Mouse (Mus musculus) G1E (cell line): ENCODE data around the gene Cmss1. TPM values are rescaled to one million over a fixed set of nuclear protein-coding genes. Genes with fewer than 3 reads are reported as not detected.

Experiments
- ATAC-seq: 2 replicates; pipeline ENCODE4 v1.8.0; 2016; ENCODE audit warnings: mild to moderate bottlenecking; ENCODE audit not compliant: insufficient number of reproducible peaks, poor library complexity, low FRiP score, severe bottlenecking; ENCODE audit errors: extremely low read depth
- DNase-seq: peaks from one replicate; pipeline ENCODE4 v3.0.0; 2012; ENCODE audit warnings: low spot score
- H3K27me3 ChIP-seq: 2 replicates; pipeline ENCODE4 v1.6.1; 2012; ENCODE audit warnings: mild to moderate bottlenecking, low read length, inconsistent platforms; ENCODE audit not compliant: insufficient read depth
- H3K36me3 ChIP-seq: replicated peaks from 2 replicates; pipeline ENCODE3; 2012; ENCODE audit warnings: mild to moderate bottlenecking, inconsistent platforms
- H3K4me1 ChIP-seq: 2 replicates; pipeline ENCODE4 v1.6.1; 2012; ENCODE audit warnings: low read depth, low read length, inconsistent platforms, mixed read lengths; ENCODE audit not compliant: insufficient read depth
- H3K4me3 ChIP-seq: 2 replicates; pipeline ENCODE4 v1.5.1; 2012; ENCODE audit warnings: low read depth, mild to moderate bottlenecking, inconsistent platforms, low read length, moderate library complexity, mixed read lengths
- H3K9me3 ChIP-seq: replicated peaks from 2 replicates; pipeline ENCODE4 v1.6.1; 2012; ENCODE audit warnings: inconsistent platforms
- CTCF ChIP-seq: IDR thresholded peaks from 2 replicates; pipeline ENCODE4 v1.5.1; 2012; ENCODE audit warnings: low read depth, low read length, inconsistent platforms, mixed read lengths
- GATA1 ChIP-seq: IDR thresholded peaks from 2 replicates; pipeline ENCODE4 v1.6.1; 2012; ENCODE audit warnings: borderline replicate concordance, low read length, inconsistent platforms, mixed read lengths
- GATA2 ChIP-seq: IDR thresholded peaks from 2 replicates; pipeline ENCODE4 v1.6.1; 2012; ENCODE audit warnings: low read depth, low read length, inconsistent platforms, borderline replicate concordance
- POLR2AphosphoS5 ChIP-seq: IDR thresholded peaks from 2 replicates; pipeline ENCODE4 v1.6.1; 2012; ENCODE audit warnings: low read depth, low read length, inconsistent platforms; ENCODE audit not compliant: insufficient replicate concordance
- TAL1 ChIP-seq: conservative IDR thresholded peaks from 2 replicates; pipeline ENCODE4 v1.6.1; 2012; ENCODE audit warnings: low read depth, low read length, inconsistent platforms, mixed read lengths
- polyA plus RNA-seq: library from polyadenylated mRNA; stranded (reverse); fragments of >175 nt; gene quantifications from 2 replicates; pipeline ENCODE4 v1.2.3, GENCODE M21; 2012
- total RNA-seq, 2 experiments: library from RNA; stranded (forward) in 1 of 2; stranded (reverse) in 1 of 2; fragments of 200-1000 nt in 1 of 2; fragments of >200 nt in 1 of 2; fragmentation: Nextera tagmentation in 1 of 2; gene quantifications; 2 replicates each; pipeline ENCODE4 v1.2.3; 2014 to 2017

Gene Cmss1
- total and polyA plus RNA-seq, 3 experiments = 12.8 to 66.7 (median 66.3) TPM

DNA sequence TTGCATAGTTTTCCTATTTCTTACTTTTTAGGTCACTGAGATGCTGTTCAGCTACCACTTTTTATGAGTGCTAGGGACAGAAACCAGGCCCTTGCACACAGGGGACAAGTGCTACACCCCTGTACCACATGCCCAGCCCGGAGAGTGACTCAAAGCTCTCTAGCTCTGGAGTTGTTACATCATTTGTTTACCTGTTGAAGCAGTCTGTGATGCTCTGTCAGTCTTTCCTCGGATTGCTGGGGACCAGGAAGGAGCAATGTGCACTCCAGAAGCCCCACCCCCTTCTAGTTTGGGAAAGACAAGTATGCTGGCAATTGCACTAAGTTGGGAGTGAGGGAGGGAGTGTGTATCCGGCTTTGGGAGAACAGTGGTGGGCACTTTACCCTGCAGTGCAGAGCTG lies 257.0 kb downstream of the Cmss1 start:
- Histone ChIP-seq H3K4me1 (no peaks in the 10 kb centered on the region), H3K9me3 (no peaks in the 10 kb centered on the region), H3K27me3 (no peaks in the 10 kb centered on the region), H3K36me3 (peaks cover 5% of the 10 kb centered on the region), H3K4me3 (no peak overlapping the region)
- DNase-seq = no peak
- no peak for ATAC-seq
- TF ChIP-seq TAL1 (no peak), GATA2 (no peak), POLR2AphosphoS5 (no peak), CTCF (no peak)

DNA sequence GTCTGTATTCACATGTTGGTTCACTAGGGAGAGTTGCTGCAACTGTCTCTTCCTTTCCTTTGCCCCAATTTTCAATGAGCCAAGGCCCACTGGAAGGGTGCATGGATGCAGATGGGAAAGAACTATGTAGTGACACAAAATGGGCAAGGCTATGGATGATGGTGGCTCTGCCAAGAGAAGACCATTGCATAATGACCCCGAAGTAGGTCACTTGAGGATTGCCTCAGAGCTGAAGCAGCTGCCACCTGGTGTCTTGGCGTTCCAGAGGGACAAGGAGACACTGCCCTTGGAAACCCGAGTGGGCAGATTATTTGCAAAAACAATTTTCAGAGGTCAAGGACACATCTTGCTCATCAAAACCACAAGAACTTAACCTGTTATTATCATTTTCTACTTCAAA lies 257.6 kb downstream of the Cmss1 start:
- ATAC-seq (no peak), DNase-seq (no peak)
- Histone ChIP-seq H3K4me3 (no peak overlapping the region), H3K27me3 (no peaks in the 10 kb centered on the region), H3K36me3 (peaks cover 5% of the 10 kb centered on the region), H3K4me1 (no peaks in the 10 kb centered on the region), H3K9me3 (no peaks in the 10 kb centered on the region)
- TF ChIP-seq GATA1 (no peak), POLR2AphosphoS5 (no peak), GATA2 (no peak), CTCF (no peak), TAL1 (no peak)

GRCm38 (mm10) chr16:57346258-57346657 lies 260.4 kb downstream of the Cmss1 start:
- TF ChIP-seq GATA1 (no peak), CTCF (no peak)
- Histone ChIP-seq H3K36me3 (no peaks in the 10 kb centered on the region), H3K4me1 (no peaks in the 10 kb centered on the region), H3K4me3 (no peak overlapping the region), H3K27me3 (no peaks in the 10 kb centered on the region), H3K9me3 (no peaks in the 10 kb centered on the region)
- DNase-seq (no peak), ATAC-seq (no peak)

GRCm38 (mm10) chr16:57340613-57340898 lies 266.1 kb downstream of the Cmss1 start:
- H3K27me3 ChIP-seq = no peaks in the 10 kb centered on the region
- no peaks in the 10 kb centered on the region for H3K4me1 ChIP-seq
- no peaks in the 10 kb centered on the region for H3K9me3 ChIP-seq
- DNase-seq = no peak
- H3K4me3 ChIP-seq = no peak overlapping the region
- no peaks in the 10 kb centered on the region for H3K36me3 ChIP-seq
- ATAC-seq = no peak
- TF ChIP-seq GATA2 (no peak), GATA1 (no peak), CTCF (no peak), POLR2AphosphoS5 (no peak), TAL1 (no peak)

DNA sequence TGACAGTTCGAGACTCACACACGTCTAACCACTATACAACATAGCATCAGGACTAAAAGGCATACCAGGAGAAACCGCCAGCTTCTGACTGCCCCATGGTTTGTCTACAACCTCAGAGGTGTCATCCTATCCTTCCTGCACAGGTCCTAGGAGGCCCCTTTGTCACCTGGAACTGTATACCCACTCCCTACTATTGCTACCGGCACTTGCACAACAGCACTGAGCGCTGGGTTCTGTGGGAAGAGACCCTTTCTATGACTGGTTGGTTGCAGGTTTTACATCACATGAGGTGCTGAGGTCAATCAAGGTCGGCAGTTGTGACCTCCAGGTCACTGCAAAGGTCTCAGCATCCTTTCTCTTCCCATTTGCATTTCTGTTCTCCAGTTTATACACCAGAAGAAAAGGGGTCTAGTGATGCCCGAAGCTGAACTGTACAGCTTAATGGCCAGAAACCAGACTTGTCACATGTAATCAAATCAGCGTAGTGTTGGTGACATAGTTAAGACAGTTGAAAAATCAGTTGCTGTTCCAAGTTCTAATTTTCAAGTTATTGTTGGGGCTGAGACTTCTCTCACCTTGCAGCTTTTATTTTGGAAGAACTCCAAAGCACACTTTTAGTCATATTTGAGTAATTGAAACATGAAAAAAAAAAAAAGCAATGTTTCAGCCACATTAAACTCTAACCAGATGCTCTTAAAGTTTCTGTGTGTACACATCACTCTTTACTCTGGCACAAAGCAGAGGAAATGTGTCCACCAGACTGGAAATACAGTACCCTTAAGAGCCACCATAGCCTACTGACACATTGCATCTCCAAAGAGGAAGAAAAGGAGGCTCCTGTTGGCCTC lies 266.7 kb downstream of the Cmss1 start:
- Histone ChIP-seq H3K9me3 (no peaks in the 10 kb centered on the region), H3K4me1 (no peaks in the 10 kb centered on the region), H3K27me3 (no peaks in the 10 kb centered on the region), H3K36me3 (no peaks in the 10 kb centered on the region), H3K4me3 (no peak overlapping the region)
- ATAC-seq (no peak), DNase-seq (no peak)
- no peak for TF ChIP-seq CTCF
- no peak for TF ChIP-seq POLR2AphosphoS5
- no peak for TF ChIP-seq TAL1
- TF ChIP-seq GATA1 = no peak
- TF ChIP-seq GATA2 = no peak

DNA sequence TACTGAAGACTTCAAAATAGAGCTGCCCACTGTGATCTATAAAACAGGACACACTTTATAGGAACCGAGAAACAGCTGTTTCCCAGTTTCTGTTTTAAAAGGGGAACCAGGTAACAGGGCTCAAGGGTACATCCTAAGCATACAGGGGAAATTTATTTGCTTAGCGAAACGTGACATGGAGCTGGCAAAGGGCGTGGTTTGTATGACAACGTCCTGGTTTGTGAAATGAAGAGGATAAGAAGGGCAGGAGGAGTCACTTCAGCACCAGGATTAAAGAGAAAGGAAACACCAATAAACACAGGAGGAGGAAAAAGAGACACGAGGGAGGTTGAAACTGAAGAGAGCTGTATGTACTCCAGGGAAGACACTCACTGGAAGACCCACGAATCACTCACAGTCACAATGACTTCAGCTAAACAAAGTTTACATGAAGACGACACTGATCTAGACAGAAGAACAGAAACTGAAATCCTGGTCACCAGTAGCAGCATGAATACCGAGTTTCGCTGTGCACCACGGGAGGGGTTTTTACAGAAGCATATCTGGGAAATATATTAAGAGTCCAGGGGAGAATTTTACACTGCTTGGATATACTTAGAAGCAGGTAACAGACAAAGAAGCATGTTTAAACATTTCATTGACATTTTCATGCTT lies 269.8 kb downstream of the Cmss1 start:
- ATAC-seq = no peak
- Histone ChIP-seq H3K9me3 (no peaks in the 10 kb centered on the region), H3K4me1 (no peaks in the 10 kb centered on the region), H3K27me3 (no peaks in the 10 kb centered on the region), H3K4me3 (no peak overlapping the region), H3K36me3 (no peaks in the 10 kb centered on the region)
- TF ChIP-seq CTCF (no peak), GATA2 (no peak), POLR2AphosphoS5 (no peak), GATA1 (no peak), TAL1 (no peak)
- DNase-seq = no peak
